34 mouse cellular contexts compared by ENCODE assay signal in the genomic region with DNA sequence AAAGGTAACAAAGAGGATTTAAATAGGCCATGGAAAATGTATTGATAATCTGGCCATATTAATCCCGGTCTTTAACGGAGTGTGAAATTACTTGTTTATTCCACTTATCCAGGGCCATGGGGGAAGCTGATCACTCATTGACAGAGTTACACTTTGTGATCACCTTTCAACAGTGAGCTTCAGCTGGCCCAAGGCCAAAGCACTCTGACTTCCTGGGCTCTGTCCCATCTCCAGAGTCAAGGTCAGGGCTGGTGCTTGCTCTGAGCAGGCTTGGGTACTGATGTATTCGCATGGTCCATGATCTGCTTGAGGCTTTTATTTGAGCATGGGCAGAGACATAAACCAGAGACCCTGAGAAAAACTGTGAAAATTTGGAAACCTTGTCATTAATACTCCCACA.
DNase-seq lines count a peak whose midpoint lies in the region; ATAC-seq lines count a peak whose summit lies in the region.
"Had no signal": no experiment of that assay in that cellular context is flagged by ENCODE, and none has a peak within 500 bp of the region (broad histone marks: within the 10 kb centered on the region; RNA-seq: fewer than 3 reads in every experiment).

No protein-coding gene starts in this region.

- H3K4me3 ChIP-seq in kidney, embryonic 14.5 days (ENCODE audit: low read length) = no peak overlapping the region
- H3K4me3 ChIP-seq: embryonic facial prominence, embryonic 13.5 days; forebrain, embryonic 10.5 days; forebrain, embryonic 15.5 days; heart, embryonic 10.5 days; heart, embryonic 15.5 days; hindbrain, embryonic 13.5 days; limb, embryonic 13.5 days; midbrain, embryonic 10.5 days; midbrain, embryonic 15.5 days; neural tube, embryonic 15.5 days had no signal

- H3K27me3 ChIP-seq in kidney, embryonic 14.5 days (ENCODE audit: control insufficient read depth, insufficient read depth, low read length) = no peaks in the 10 kb centered on the region
- H3K27me3 ChIP-seq: CH12.LX; embryonic facial prominence, embryonic 13.5 days; forebrain, embryonic 15.5 days; heart, embryonic 15.5 days; hindbrain, embryonic 13.5 days; limb, embryonic 13.5 days; midbrain, embryonic 15.5 days; neural tube, embryonic 15.5 days had no signal

- H3K27ac ChIP-seq in kidney, embryonic 14.5 days (ENCODE audit: low read depth, low read length) = no peak overlapping the region
- H3K27ac ChIP-seq: embryonic facial prominence, embryonic 13.5 days; forebrain, embryonic 10.5 days; forebrain, embryonic 15.5 days; heart, embryonic 10.5 days; heart, embryonic 15.5 days; hindbrain, embryonic 13.5 days; limb, embryonic 13.5 days; liver, embryonic 14.5 days; midbrain, embryonic 10.5 days; midbrain, embryonic 15.5 days; neural tube, embryonic 15.5 days had no signal

- ATAC-seq in kidney, embryonic 14.5 days (ENCODE audit: low FRiP score, low TSS enrichment) = no peak
- ATAC-seq: activated CD4-positive, CD25-positive, alpha-beta regulatory T cell, adult 4 months; forebrain, embryonic 15.5 days; intestine, embryonic 16.5 days; midbrain, embryonic 15.5 days had no signal

- H3K4me2 ChIP-seq in kidney, embryonic 14.5 days (replicated peaks; ENCODE audit: low read depth, low read length) = no peak overlapping the region
- H3K4me2 ChIP-seq: embryonic facial prominence, embryonic 13.5 days; forebrain, embryonic 15.5 days; heart, embryonic 15.5 days; hindbrain, embryonic 13.5 days; limb, embryonic 13.5 days; lung, embryonic 14.5 days; midbrain, embryonic 15.5 days; neural tube, embryonic 15.5 days had no signal

- H3K36me3 ChIP-seq in kidney, embryonic 14.5 days (ENCODE audit: control insufficient read depth, insufficient read depth, low read length) = no peaks in the 10 kb centered on the region
- H3K36me3 ChIP-seq: embryonic facial prominence, embryonic 13.5 days; forebrain, embryonic 10.5 days; forebrain, embryonic 15.5 days; heart, embryonic 10.5 days; heart, embryonic 15.5 days; hindbrain, embryonic 13.5 days; limb, embryonic 13.5 days; midbrain, embryonic 10.5 days; midbrain, embryonic 15.5 days; neural tube, embryonic 15.5 days had no signal

- WGBS in kidney, embryonic 14.5 days = 91% methylated on average over 3 of the region's 3 CpGs

- no peak overlapping the region for H3K9ac ChIP-seq in kidney, embryonic 14.5 days (ENCODE audit: low read depth, low read length)
- H3K9ac ChIP-seq: embryonic facial prominence, embryonic 13.5 days; forebrain, embryonic 15.5 days; heart, embryonic 15.5 days; hindbrain, embryonic 13.5 days; limb, embryonic 13.5 days; liver, embryonic 14.5 days; lung, embryonic 14.5 days; midbrain, embryonic 15.5 days; neural tube, embryonic 15.5 days had no signal

- no peaks in the 10 kb centered on the region for H3K4me1 ChIP-seq in kidney, embryonic 14.5 days (ENCODE audit: control insufficient read depth, insufficient read depth, low read length)
- H3K4me1 ChIP-seq: embryonic facial prominence, embryonic 13.5 days; forebrain, embryonic 15.5 days; heart, embryonic 10.5 days; heart, embryonic 15.5 days; hindbrain, embryonic 13.5 days; limb, embryonic 13.5 days; midbrain, embryonic 10.5 days; midbrain, embryonic 15.5 days; neural tube, embryonic 15.5 days had no signal

- H3K9me3 ChIP-seq in kidney, embryonic 14.5 days (ENCODE audit: control insufficient read depth, low read length) = no peaks in the 10 kb centered on the region
- H3K9me3 ChIP-seq: embryonic facial prominence, embryonic 13.5 days; forebrain, embryonic 10.5 days; forebrain, embryonic 15.5 days; heart, embryonic 10.5 days; heart, embryonic 15.5 days; hindbrain, embryonic 13.5 days; limb, embryonic 13.5 days; midbrain, embryonic 10.5 days; midbrain, embryonic 15.5 days; neural tube, embryonic 15.5 days had no signal

- DNase-seq in adrenal gland, adult (ENCODE audit: inconsistent age in 2 of 2, low spot score in 1 of 2) = peak; percentile 18 to 21
- DNase-seq in adrenal gland, adult 8-10 months = no peak
- DNase-seq in kidney, adult 18-20 months = peak; percentile 78
- peak; percentile 88 to 92 for DNase-seq in kidney, adult 8-10 months
- DNase-seq in kidney, postnatal 25 days = peak; percentile 92
- DNase-seq in heart, postnatal 36 days = no peak
- DNase-seq in cerebellum, adult 9-10 months = no peak
- DNase-seq: adrenal gland, postnatal 14 days; cerebellum, adult 2 months; embryo, embryonic 11 days; gastrocnemius, postnatal 25 days; heart, adult 11 months; heart, postnatal 4 days; lung, embryonic 14.5 days; retina, postnatal 1 day; right cerebral cortex, postnatal 14 days; spleen, adult 18-20 months; thymus, adult 2 months; thymus, postnatal 36 days had no signal

- intact Hi-C loops in heart, postnatal 36 days (cut with DNase I) = no loop called here

Comparison
In these comparisons a context has a peak if more than half of its experiments do, and no peak if none do; other contexts are left out.
1. DNase-seq: peak in adrenal gland, adult (2 of 2), kidney, adult 18-20 months (single experiment), kidney, adult 8-10 months (2 of 2) and kidney, postnatal 25 days (2 of 2); none in adrenal gland, adult 8-10 months (single experiment), heart, postnatal 36 days (0 of 2) and cerebellum, adult 9-10 months (single experiment).